Mouse (Mus musculus): ENCODE measurements around the gene Aifm3. TPM values are rescaled to one million over a fixed set of nuclear protein-coding genes. Genes with fewer than 3 reads are reported as not detected.

Gene Aifm3
- polyA plus RNA-seq (2014; fragmentation: Nextera tagmentation; extraction: Ambion mirVana) = 7.0 and 8.5 TPM in 2 replicates

GRCm38 (mm10) chr16:17489469-17490111 lies at the start of gene Aifm3:
TSS of gene Aifm3 (plus strand) at chr16:17489611.
- peaks cover 9% of the 10 kb centered on the region; the same call in 1 of the 2 replicates for H3K4me1 ChIP-seq (ENCODE audit: control insufficient read depth, insufficient read depth, low read length)
- no peak within 1 kb of the TSS for H3K27ac ChIP-seq (ENCODE audit: low read depth, low read length)
- DNase-seq (ENCODE audit: low spot score) (peak; percentile 15), ATAC-seq (peak; percentile 72)
- H3K4me3 ChIP-seq (ENCODE audit: low read depth, low read length) = peak within 1 kb of the TSS; percentile 39
- peak within 1 kb of the TSS; percentile 70 for H3K9ac ChIP-seq (ENCODE audit: low read length)
- WGBS = under 1% methylated on average over 47 of the region's 47 CpGs
- peak within 1 kb of the TSS; percentile 85 for H3K4me2 ChIP-seq (ENCODE audit: low read length)
- H3K9me3 ChIP-seq (replicated peaks; ENCODE audit: control insufficient read depth, low read length) = no peaks in the 10 kb centered on the region
- peaks cover 10% of the 10 kb centered on the region; the same call in 1 of the 2 replicates for H3K27me3 ChIP-seq (replicated peaks; ENCODE audit: control insufficient read depth, insufficient read depth, low read length)
- peaks cover 31% of the 10 kb centered on the region for H3K36me3 ChIP-seq (ENCODE audit: control insufficient read depth, insufficient read depth, low read length)

- Histone ChIP-seq H3K36me3 (ENCODE audit: control insufficient read depth, insufficient read depth, low read length) (peaks cover 12% of the 10 kb centered on the region), H3K4me3 (ENCODE audit: low read depth, low read length) (peak within 1 kb of the TSS; percentile 92), H3K27me3 (replicated peaks; ENCODE audit: control insufficient read depth, insufficient read depth, low read length) (no peaks in the 10 kb centered on the region), H3K4me1 (ENCODE audit: control insufficient read depth, insufficient read depth, low read length) (peaks cover 21% of the 10 kb centered on the region), H3K9me3 (replicated peaks; ENCODE audit: control insufficient read depth, low read length) (no peaks in the 10 kb centered on the region), H3K27ac (ENCODE audit: low read depth, low read length) (peak within 1 kb of the TSS; percentile 94), H3K9ac (ENCODE audit: low read length) (peak within 1 kb of the TSS; percentile 96), H3K4me2 (ENCODE audit: low read length) (peak within 1 kb of the TSS; percentile 95)
- under 1% methylated on average over 63 of the region's 63 CpGs for WGBS
- DNase-seq (ENCODE audit: low spot score) (peak; percentile 99), ATAC-seq (peak; percentile 96)
These were observed 37.7 kb upstream of the Aifm3 start, which contains the start of gene Crkl for GRCm38 (mm10) chr16:17451541-17452372. TSS of gene Crkl (plus strand) at chr16:17451987.

- no peaks in the 10 kb centered on the region for H3K27me3 ChIP-seq (replicated peaks; ENCODE audit: control insufficient read depth, insufficient read depth, low read length)
- no peaks in the 10 kb centered on the region for H3K9me3 ChIP-seq (replicated peaks; ENCODE audit: control insufficient read depth, low read length)
- WGBS = under 1% methylated on average over 24 of the region's 24 CpGs
- H3K27ac ChIP-seq (ENCODE audit: low read depth, low read length) = peak overlapping the region; percentile 94
- peak; percentile 57 for ATAC-seq
- H3K4me1 ChIP-seq (ENCODE audit: control insufficient read depth, insufficient read depth, low read length) = peaks cover 26% of the 10 kb centered on the region
- DNase-seq (ENCODE audit: low spot score) = peak; percentile 51
- H3K9ac ChIP-seq (ENCODE audit: low read length) = peak overlapping the region; percentile 96
- H3K4me2 ChIP-seq (ENCODE audit: low read length) = peak overlapping the region; percentile 95
- peaks cover 13% of the 10 kb centered on the region for H3K36me3 ChIP-seq (ENCODE audit: control insufficient read depth, insufficient read depth, low read length)
- peak overlapping the region; percentile 92 for H3K4me3 ChIP-seq (ENCODE audit: low read depth, low read length)
These were observed 37.1 kb upstream of the Aifm3 start for GRCm38 (mm10) chr16:17452373-17452715.

GRCm38 (mm10) chr16:17456901-17457300 lies 32.5 kb upstream of the Aifm3 start:
- 0 out of 2 replicates have a peak overlapping the region, but pooled peaks have one; percentile 0 for H3K4me2 ChIP-seq (ENCODE audit: low read length)

GRCm38 (mm10) chr16:17460254-17460653 lies 29.2 kb upstream of the Aifm3 start:
- WGBS = 96% methylated on average over 4 of the region's 4 CpGs
- H3K4me2 ChIP-seq (ENCODE audit: low read length) = no peak overlapping the region
- no peaks in the 10 kb centered on the region for H3K9me3 ChIP-seq (replicated peaks; ENCODE audit: control insufficient read depth, low read length)
- no peak overlapping the region for H3K4me3 ChIP-seq (ENCODE audit: low read depth, low read length)
- peaks cover 30% of the 10 kb centered on the region for H3K36me3 ChIP-seq (ENCODE audit: control insufficient read depth, insufficient read depth, low read length)
- no peak for DNase-seq (ENCODE audit: low spot score)
- no peak overlapping the region for H3K9ac ChIP-seq (ENCODE audit: low read length)
- H3K27me3 ChIP-seq (replicated peaks; ENCODE audit: control insufficient read depth, insufficient read depth, low read length) = no peaks in the 10 kb centered on the region
- H3K27ac ChIP-seq (ENCODE audit: low read depth, low read length) = no peak overlapping the region
- peaks cover 17% of the 10 kb centered on the region for H3K4me1 ChIP-seq (ENCODE audit: control insufficient read depth, insufficient read depth, low read length)
- ATAC-seq = no peak

More at GRCm38 (mm10) chr16:17456901-17457300, 32.5 kb upstream of the Aifm3 start:
- Histone ChIP-seq H3K9me3 (replicated peaks; ENCODE audit: control insufficient read depth, low read length) (no peaks in the 10 kb centered on the region), H3K4me1 (ENCODE audit: control insufficient read depth, insufficient read depth, low read length) (peaks cover 30% of the 10 kb centered on the region), H3K27ac (ENCODE audit: low read depth, low read length) (no peak overlapping the region), H3K4me3 (ENCODE audit: low read depth, low read length) (no peak overlapping the region), H3K36me3 (ENCODE audit: control insufficient read depth, insufficient read depth, low read length) (peaks cover 27% of the 10 kb centered on the region), H3K9ac (ENCODE audit: low read length) (no peak overlapping the region), H3K27me3 (replicated peaks; ENCODE audit: control insufficient read depth, insufficient read depth, low read length) (no peaks in the 10 kb centered on the region)
- 0 out of 2 replicates have a peak, but pooled peaks have one; percentile 5 for ATAC-seq
- peak; percentile 32 for DNase-seq (ENCODE audit: low spot score)
- WGBS = 91% methylated on average over 1 of the region's 1 CpGs

GRCm38 (mm10) chr16:17461596-17461995 lies 27.8 kb upstream of the Aifm3 start:
- no peak overlapping the region for H3K4me3 ChIP-seq (ENCODE audit: low read depth, low read length)
- 90% methylated on average over 1 of the region's 1 CpGs for WGBS
- DNase-seq (ENCODE audit: low spot score) = no peak
- H3K36me3 ChIP-seq (ENCODE audit: control insufficient read depth, insufficient read depth, low read length) = peaks cover 21% of the 10 kb centered on the region
- no peaks in the 10 kb centered on the region for H3K27me3 ChIP-seq (replicated peaks; ENCODE audit: control insufficient read depth, insufficient read depth, low read length)
- H3K9ac ChIP-seq (ENCODE audit: low read length) = no peak overlapping the region
- no peak for ATAC-seq
- no peak overlapping the region for H3K4me2 ChIP-seq (ENCODE audit: low read length)
- H3K4me1 ChIP-seq (ENCODE audit: control insufficient read depth, insufficient read depth, low read length) = peaks cover 10% of the 10 kb centered on the region; the same call in 1 of the 2 replicates
- no peaks in the 10 kb centered on the region for H3K9me3 ChIP-seq (replicated peaks; ENCODE audit: control insufficient read depth, low read length)
- no peak overlapping the region for H3K27ac ChIP-seq (ENCODE audit: low read depth, low read length)

GRCm38 (mm10) chr16:17463184-17463583 lies 26.2 kb upstream of the Aifm3 start:
- WGBS = 94% methylated on average over 2 of the region's 2 CpGs
- no peaks in the 10 kb centered on the region for H3K9me3 ChIP-seq (replicated peaks; ENCODE audit: control insufficient read depth, low read length)
- H3K36me3 ChIP-seq (ENCODE audit: control insufficient read depth, insufficient read depth, low read length) = peaks cover 17% of the 10 kb centered on the region; the same call in 1 of the 2 replicates
- DNase-seq (ENCODE audit: low spot score) = no peak
- no peak overlapping the region for H3K4me3 ChIP-seq (ENCODE audit: low read depth, low read length)
- no peaks in the 10 kb centered on the region for H3K27me3 ChIP-seq (replicated peaks; ENCODE audit: control insufficient read depth, insufficient read depth, low read length)
- no peak overlapping the region for H3K9ac ChIP-seq (ENCODE audit: low read length)
- ATAC-seq = no peak
- H3K4me2 ChIP-seq (ENCODE audit: low read length) = no peak overlapping the region
- H3K4me1 ChIP-seq (ENCODE audit: control insufficient read depth, insufficient read depth, low read length) = 0 out of 2 replicates have a peak, but pooled peaks cover 4% of the 10 kb centered on the region
- H3K27ac ChIP-seq (ENCODE audit: low read depth, low read length) = no peak overlapping the region

GRCm38 (mm10) chr16:17466875-17467663 lies 22.3 kb upstream of the Aifm3 start:
- ATAC-seq = no peak
- Histone ChIP-seq H3K4me1 (ENCODE audit: control insufficient read depth, insufficient read depth, low read length) (no peaks in the 10 kb centered on the region), H3K27me3 (replicated peaks; ENCODE audit: control insufficient read depth, insufficient read depth, low read length) (no peaks in the 10 kb centered on the region), H3K27ac (ENCODE audit: low read depth, low read length) (no peak overlapping the region), H3K36me3 (ENCODE audit: control insufficient read depth, insufficient read depth, low read length) (peaks cover 27% of the 10 kb centered on the region), H3K4me2 (ENCODE audit: low read length) (no peak overlapping the region), H3K9me3 (replicated peaks; ENCODE audit: control insufficient read depth, low read length) (no peaks in the 10 kb centered on the region), H3K4me3 (ENCODE audit: low read depth, low read length) (no peak overlapping the region), H3K9ac (ENCODE audit: low read length) (no peak overlapping the region)
- no peak for DNase-seq (ENCODE audit: low spot score)
- 95% methylated on average over 4 of the region's 4 CpGs for WGBS
